Mouse (Mus musculus): Measurements from ENCODE around the gene Uts2b.
"Not testable (repeated sequence)": the region's sequence is repeated elsewhere in the genome, so short reads cannot be mapped to it uniquely, and the experiment has no call there.

The Uts2b gene

GRCm38 (mm10) chr16:27375318-27375717, 5.3 kb upstream of the Uts2b start:
- DNase-seq (ENCODE audit: low spot score), result no peak

- no peak for DNase-seq (ENCODE audit: low spot score)
Measured at GRCm38 (mm10) chr16:27374139-27374538, 4.1 kb upstream of the Uts2b start.

GRCm38 (mm10) chr16:27370700-27371099, 661 bp upstream of the Uts2b start:
- no peak for DNase-seq (ENCODE audit: low spot score)

- no peak for DNase-seq (ENCODE audit: low spot score)
Measured at GRCm38 (mm10) chr16:27360059-27360458, 10.0 kb downstream of the Uts2b start.

- DNase-seq (ENCODE audit: low spot score), result no peak
Measured at GRCm38 (mm10) chr16:27354464-27354863, 15.6 kb downstream of the Uts2b start.

- DNase-seq (ENCODE audit: low spot score), result no peak
Measured at GRCm38 (mm10) chr16:27349878-27350532, 20.0 kb downstream of the Uts2b start.

- DNase-seq (ENCODE audit: low spot score), result no peak
Measured at GRCm38 (mm10) chr16:27349235-27349634, 20.8 kb downstream of the Uts2b start.

- DNase-seq (ENCODE audit: low spot score), result no peak
Measured at GRCm38 (mm10) chr16:27348359-27348758, 21.7 kb downstream of the Uts2b start.

GRCm38 (mm10) chr16:27347521-27347920, 22.5 kb downstream of the Uts2b start:
- no peak for DNase-seq (ENCODE audit: low spot score)

- no peak for DNase-seq (ENCODE audit: low spot score)
Measured at GRCm38 (mm10) chr16:27326463-27326862, 43.6 kb downstream of the Uts2b start.

- no peak for DNase-seq (ENCODE audit: low spot score)
Measured at GRCm38 (mm10) chr16:27322047-27322446, 48.0 kb downstream of the Uts2b start.

- DNase-seq (ENCODE audit: low spot score), result no peak
Measured at GRCm38 (mm10) chr16:27319099-27319498, 50.9 kb downstream of the Uts2b start.

- DNase-seq (ENCODE audit: low spot score), result not testable (repeated sequence)
Measured at GRCm38 (mm10) chr16:27307189-27307588, 62.9 kb downstream of the Uts2b start, which contains the start of gene Ostn. Gene Ostn (plus strand): TSS chr16:27307489.

Data from ovary, postnatal 14 days (tissue).